Mouse (Mus musculus): Measurements from ENCODE around the gene Hax1.
A peak's percentile ranks its signal among the peaks of the same experiment; 100 is the strongest.

Gene Hax1

GRCm38 (mm10) chr3:89998612-89999054 lies at the start of gene Hax1:
TSS of gene Hax1 (minus strand) at chr3:89998780.
- peak; percentile 94 for DNase-seq

- DNase-seq: no peak
These were observed 37.7 kb upstream of the Hax1 start for GRCm38 (mm10) chr3:90036263-90036662.

GRCm38 (mm10) chr3:90034653-90035052 lies 36.1 kb upstream of the Hax1 start:
- DNase-seq: no peak

- no peak for DNase-seq
These were observed 18.0 kb upstream of the Hax1 start for GRCm38 (mm10) chr3:90016626-90017025.

- no peak for DNase-seq
These were observed 11.7 kb upstream of the Hax1 start for GRCm38 (mm10) chr3:90010291-90010690.

DNA sequence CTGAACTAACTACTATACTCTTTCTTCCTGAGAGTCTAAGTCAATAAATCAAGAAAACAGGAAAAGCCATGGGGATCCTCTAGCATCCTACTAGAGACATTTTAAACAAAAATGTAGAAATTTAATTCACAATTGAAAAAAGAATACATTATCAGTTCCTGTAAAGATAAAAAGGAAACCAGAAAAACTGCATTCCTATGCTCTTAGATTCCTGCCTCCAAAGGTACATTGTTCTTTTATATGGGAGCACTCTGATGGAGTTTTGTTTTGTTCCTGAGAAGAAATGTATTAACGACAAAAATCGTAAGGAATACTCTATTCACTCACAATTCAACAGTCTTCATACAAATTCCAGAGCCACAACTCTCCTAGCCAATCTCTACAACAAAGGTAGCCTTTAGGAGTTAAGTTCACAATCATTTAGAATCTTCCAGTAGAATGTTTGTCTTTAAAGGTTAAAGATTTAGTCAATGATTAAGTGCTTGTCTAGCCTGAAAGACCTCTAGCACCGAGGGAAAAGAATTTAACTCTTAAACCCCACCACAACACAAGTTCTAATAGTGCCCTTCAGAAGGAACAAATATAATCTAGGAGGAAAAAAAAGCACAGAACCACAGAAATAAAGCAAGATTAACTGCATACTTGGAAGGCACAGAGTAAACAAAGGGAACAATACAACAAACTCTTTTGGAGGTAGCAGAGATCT lies 5.7 kb upstream of the Hax1 start:
- DNase-seq: no peak

DNA sequence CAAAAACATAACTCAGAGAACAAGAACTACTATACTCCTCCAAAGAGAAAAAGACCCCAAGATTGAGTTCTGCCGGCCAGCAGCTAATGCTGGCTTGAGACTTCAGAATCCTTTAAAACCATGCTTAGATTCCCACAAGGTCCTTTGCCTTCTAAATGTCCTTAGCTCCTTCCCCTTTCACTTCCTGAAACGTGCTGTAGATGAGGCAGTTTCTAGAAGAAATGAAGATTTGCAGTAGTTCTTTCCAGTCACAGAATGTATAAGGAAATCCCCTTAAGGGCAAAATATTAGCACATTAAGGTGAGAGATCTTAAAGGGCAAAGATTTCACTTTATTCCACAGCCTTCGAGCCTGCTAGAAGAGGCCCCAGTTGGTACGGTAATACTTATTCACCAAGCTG lies 1.2 kb upstream of the Hax1 start:
- DNase-seq: no peak

GRCm38 (mm10) chr3:89999090-89999489 lies 510 bp upstream of the Hax1 start:
- DNase-seq: no peak

- DNase-seq: peak; percentile 13
These were observed 637 bp downstream of the Hax1 start for GRCm38 (mm10) chr3:89997791-89998495.

- no peak for DNase-seq
These were observed 3.6 kb downstream of the Hax1 start for GRCm38 (mm10) chr3:89994807-89995515.

DNA sequence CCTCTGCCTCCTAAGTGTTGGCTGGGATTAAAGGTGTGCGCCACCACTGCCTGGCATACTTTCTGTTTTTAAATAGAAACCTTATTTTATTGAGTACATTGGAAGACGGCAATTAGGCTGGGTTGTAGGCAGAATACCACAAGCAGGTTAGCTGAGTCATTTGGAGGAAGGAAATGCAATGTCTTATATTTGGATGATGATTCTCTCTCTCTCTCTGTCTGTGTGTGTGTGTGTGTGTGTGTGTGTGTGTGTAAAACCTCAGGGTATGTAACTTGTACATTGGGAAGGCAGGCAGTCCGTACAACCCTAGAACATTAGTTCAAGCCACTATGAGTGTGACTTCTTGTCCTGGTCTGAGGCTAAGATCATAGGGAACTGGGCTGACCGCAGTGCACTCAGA lies 10.8 kb downstream of the Hax1 start:
- no peak for DNase-seq

DNA sequence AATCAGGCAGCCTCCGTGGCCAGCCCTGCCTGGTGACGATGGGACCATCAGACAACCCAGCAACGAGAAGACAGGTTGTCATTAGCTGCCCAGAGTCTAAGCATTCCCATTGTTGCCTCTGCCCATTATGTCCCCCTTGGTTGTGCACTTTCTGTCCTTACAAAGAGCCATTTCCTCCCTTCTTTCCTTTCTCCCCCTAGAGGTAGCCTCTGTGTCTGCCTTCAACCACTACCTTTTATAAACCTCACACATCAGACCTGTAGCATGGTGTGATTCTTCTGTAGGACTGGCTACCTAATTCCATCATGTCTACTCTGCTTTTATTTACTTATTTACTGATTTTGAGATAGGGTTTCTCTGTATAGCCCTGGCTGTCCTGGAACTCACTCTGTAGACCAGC lies 11.4 kb downstream of the Hax1 start:
- DNase-seq: no peak

- DNase-seq: no peak
These were observed 16.2 kb downstream of the Hax1 start for GRCm38 (mm10) chr3:89982426-89982825.

DNA sequence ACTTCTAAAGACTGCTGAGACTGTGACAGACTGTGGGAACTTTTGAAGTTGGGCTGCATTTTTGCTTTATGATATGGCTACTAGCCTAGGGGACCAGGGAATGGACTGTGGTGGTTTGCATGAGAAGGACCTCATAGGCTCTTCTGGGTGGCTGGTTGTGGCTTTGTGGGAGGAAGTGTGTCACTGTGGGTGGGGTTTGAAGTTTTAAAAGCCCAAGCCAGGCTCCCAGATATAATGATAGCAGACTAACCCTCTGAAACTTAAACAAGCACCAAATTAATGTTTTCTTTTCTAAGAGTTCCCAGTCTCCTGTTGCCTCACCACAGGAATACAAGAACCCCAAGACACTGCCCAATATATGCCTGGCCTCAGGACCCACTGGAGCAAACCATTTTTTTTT lies 21.7 kb downstream of the Hax1 start:
- DNase-seq: no peak

GRCm38 (mm10) chr3:89968509-89968908 lies 30.1 kb downstream of the Hax1 start:
- no peak for DNase-seq

DNA sequence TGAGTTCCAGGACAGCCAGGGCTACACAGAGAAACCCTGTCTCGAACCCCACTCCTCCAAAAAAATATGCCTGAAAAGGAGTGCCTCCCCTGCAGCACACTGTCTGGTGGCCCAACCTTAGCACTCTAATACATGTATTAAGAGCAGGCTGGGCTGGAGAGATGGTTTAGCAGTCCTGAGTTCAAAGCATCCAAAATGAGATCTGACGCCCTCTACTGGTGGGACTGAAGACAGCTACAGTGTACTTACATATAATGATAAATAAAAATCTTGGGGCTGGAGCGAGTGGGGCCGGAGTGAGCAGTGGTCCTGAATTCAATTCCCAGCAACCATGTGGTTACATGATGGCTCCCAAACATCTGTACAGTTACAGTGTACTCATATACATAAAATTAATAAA lies 31.6 kb downstream of the Hax1 start:
- DNase-seq: peak; percentile 24

GRCm38 (mm10) chr3:89965972-89966371 lies 32.6 kb downstream of the Hax1 start:
- DNase-seq: no peak

DNA sequence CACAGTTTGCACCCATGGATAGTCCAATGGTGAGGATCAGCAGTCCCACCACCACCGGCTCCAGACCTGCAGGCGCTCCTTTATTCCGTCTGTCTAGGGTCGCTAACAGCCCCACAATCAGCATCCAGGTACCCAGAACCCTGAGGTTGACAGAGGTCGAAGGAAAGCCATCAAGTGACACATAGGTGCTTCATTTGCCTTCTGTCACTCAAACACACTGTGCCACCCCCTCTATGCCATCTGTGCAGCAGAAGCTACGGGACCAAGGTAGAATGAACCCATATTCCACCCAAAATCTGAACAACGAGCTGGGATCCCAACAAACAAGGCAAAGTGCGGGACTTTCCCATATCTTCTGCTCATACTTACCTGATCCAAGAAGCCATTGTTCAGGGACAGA lies 33.0 kb downstream of the Hax1 start:
- no peak for DNase-seq

GRCm38 (mm10) chr3:89963926-89964739 lies 34.4 kb downstream of the Hax1 start:
- DNase-seq: peak; percentile 80

- DNase-seq: peak; percentile 66
These were observed 35.3 kb downstream of the Hax1 start, which contains the start of gene Atp8b2 for GRCm38 (mm10) chr3:89963221-89963763. TSS of gene Atp8b2 (minus strand) at chr3:89963508.

DNA sequence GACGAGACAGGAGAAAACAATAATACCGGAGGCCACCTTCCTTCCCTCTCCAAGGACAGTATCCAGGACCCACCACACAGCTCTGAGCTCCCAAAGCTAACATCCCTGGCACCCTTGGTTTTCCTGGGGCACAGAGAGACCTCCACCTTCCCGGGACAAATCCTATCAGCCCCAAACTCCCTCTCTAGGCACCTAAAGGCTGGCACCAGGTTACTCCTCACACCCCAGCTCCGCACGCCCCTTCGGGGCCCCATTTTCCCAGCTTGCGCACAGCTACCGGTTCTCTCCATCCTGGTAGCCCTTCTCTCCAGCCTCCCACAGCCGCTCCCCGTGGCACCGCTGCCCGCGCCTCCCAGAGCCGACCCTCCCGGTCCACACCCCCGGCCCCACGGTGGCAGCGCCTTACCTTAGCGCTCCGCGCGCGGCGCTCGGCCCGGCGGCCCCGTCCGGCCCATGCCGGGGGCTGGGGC lies 35.8 kb downstream of the Hax1 start:
- no peak for DNase-seq

GRCm38 (mm10) chr3:89962059-89962750 lies 36.4 kb downstream of the Hax1 start:
- peak; percentile 25 for DNase-seq
